Mouse (Mus musculus): ENCODE measurements around the gene Glce. TPM values are rescaled to one million over a fixed set of nuclear protein-coding genes. Genes with fewer than 3 reads are reported as not detected.

The Glce gene
- total RNA-seq, 4 experiments from 2014 or later, result 34.0 to 41.7 (median 36.6) TPM

GRCm38 (mm10) chr9:62121551-62122447 lies 656 bp downstream of the Glce start:
- no peak for DNase-seq

GRCm38 (mm10) chr9:62118754-62119153 lies 3.7 kb downstream of the Glce start:
- DNase-seq, result no peak

- DNase-seq, result no peak
Measured at GRCm38 (mm10) chr9:62115826-62116225, 6.6 kb downstream of the Glce start.

GRCm38 (mm10) chr9:62096603-62097002 lies 25.9 kb downstream of the Glce start:
- DNase-seq, result no peak

GRCm38 (mm10) chr9:62091604-62092003 lies 30.9 kb downstream of the Glce start:
- peak; percentile 74 for DNase-seq

GRCm38 (mm10) chr9:62085548-62085947 lies 36.9 kb downstream of the Glce start:
- DNase-seq, result peak; percentile 13

GRCm38 (mm10) chr9:62084896-62085295 lies 37.6 kb downstream of the Glce start:
- DNase-seq, result peak; percentile 41

- peak; percentile 13 for DNase-seq
Measured at GRCm38 (mm10) chr9:62082986-62083385, 39.5 kb downstream of the Glce start.

GRCm38 (mm10) chr9:62081542-62081941 lies 40.9 kb downstream of the Glce start:
- DNase-seq, result no peak

GRCm38 (mm10) chr9:62080028-62080760 lies 42.3 kb downstream of the Glce start:
- DNase-seq, result no peak

GRCm38 (mm10) chr9:62062234-62062633 lies 60.2 kb downstream of the Glce start:
- no peak for DNase-seq

GRCm38 (mm10) chr9:62060431-62060830 lies 62.0 kb downstream of the Glce start:
- DNase-seq, result no peak

GRCm38 (mm10) chr9:62059941-62060340 lies 62.5 kb downstream of the Glce start:
- no peak for DNase-seq

GRCm38 (mm10) chr9:62057881-62058506 lies 64.5 kb downstream of the Glce start:
- DNase-seq, result no peak

GRCm38 (mm10) chr9:62056206-62056605 lies 66.2 kb downstream of the Glce start:
- DNase-seq, result no peak

GRCm38 (mm10) chr9:62050801-62051200 lies 71.7 kb downstream of the Glce start:
- no peak for DNase-seq

- no peak for DNase-seq
Measured at GRCm38 (mm10) chr9:62049166-62049565, 73.3 kb downstream of the Glce start.

- DNase-seq, result no peak
Measured at GRCm38 (mm10) chr9:62042167-62042566, 80.3 kb downstream of the Glce start.

- DNase-seq, result peak; percentile 67
Measured at GRCm38 (mm10) chr9:62040008-62040608, 82.3 kb downstream of the Glce start.

- no peak for DNase-seq
Measured at GRCm38 (mm10) chr9:62035806-62036205, 86.6 kb downstream of the Glce start.

- no peak for DNase-seq
Measured at GRCm38 (mm10) chr9:62032206-62032605, 90.2 kb downstream of the Glce start.

- no peak for DNase-seq
Measured at GRCm38 (mm10) chr9:62028072-62028471, 94.4 kb downstream of the Glce start.

GRCm38 (mm10) chr9:62026600-62026999 lies 95.9 kb downstream of the Glce start, which contains the start of gene Paqr5:
TSS of gene Paqr5 (minus strand) at chr9:62026856.
- DNase-seq, result peak; percentile 17

Measured in adrenal gland, adult 8-10 months (tissue).